Mouse (Mus musculus): ENCODE measurements at regions not wholly inside any gene's neighbourhood (a gene's known extent, or its start where the extent isn't known, plus 50 kb on each side); places are given as distances from the start of the nearest gene placed in this dataset.

DNA sequence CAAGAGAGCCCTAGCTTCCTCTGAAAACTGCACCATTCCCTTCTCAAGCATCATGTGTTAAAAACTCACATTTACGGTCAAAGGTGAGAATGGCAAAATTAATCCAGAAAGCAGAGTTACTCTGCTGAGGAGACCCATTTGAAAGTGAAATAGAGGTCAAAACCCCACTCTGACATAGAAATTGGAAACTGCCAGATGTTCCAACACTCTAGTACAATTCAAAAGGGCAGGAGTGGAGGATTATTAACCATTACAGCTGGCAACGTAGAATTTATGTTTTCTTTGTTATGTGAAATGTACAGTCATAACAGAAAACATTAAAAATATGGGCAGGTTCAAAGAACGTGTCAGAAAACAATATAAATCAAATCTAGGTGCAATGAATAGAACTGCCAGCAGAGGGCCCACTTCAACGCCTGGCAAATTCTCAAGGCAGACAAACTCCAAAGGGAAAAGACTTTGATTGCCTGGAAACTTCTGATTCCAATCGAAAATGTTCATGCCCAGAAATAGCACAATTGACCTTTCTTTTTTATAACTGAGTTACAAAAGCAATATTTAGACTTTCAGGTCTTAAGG lies 54.2 kb upstream of the Rfpl4b start:
- no peaks in the 10 kb centered on the region for H3K9me3 ChIP-seq (ENCODE audit: control insufficient read depth, low read length)
- H3K4me2 ChIP-seq, result no peak overlapping the region
- H3K4me1 ChIP-seq (replicated peaks; ENCODE audit: control insufficient read depth, insufficient read depth, low read length), result no peaks in the 10 kb centered on the region
- no peaks in the 10 kb centered on the region for H3K36me3 ChIP-seq (ENCODE audit: control insufficient read depth, insufficient read depth, low read length)
- no peaks in the 10 kb centered on the region for H3K27me3 ChIP-seq (replicated peaks; ENCODE audit: control insufficient read depth, insufficient read depth, low read length)
- no peak overlapping the region for H3K4me3 ChIP-seq (ENCODE audit: low read depth, low read length)
- WGBS, result 15% methylated on average over 5 of the region's 5 CpGs
- H3K27ac ChIP-seq (ENCODE audit: low read depth, low read length), result no peak overlapping the region
- ATAC-seq (replicated peaks; ENCODE audit: low FRiP score), result no peak
- DNase-seq (ENCODE audit: low spot score), result no peak
- no peak overlapping the region for H3K9ac ChIP-seq (ENCODE audit: low read depth, low read length)

DNA sequence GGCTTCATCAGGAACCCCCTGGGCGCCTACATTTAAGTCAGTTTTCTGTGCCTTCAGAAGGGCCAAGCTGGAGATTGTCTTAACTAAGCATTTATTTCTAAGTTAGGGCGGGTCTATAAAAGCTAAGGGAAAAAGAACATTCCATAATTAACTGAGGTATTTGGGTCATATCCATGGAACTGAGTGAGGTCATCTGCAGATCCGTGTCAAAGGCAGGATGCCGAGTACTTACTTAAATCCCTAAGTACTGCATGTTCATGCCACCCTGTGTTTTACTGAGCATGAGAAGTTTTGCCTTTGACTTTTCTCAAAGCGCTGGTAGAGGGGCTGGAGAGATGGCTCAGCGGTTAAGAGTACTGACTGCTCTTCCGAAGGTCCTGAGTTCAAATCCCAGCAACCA lies 57.7 kb upstream of the Rfpl4b start:
- Histone ChIP-seq H3K4me2 (no peak overlapping the region), H3K9me3 (ENCODE audit: control insufficient read depth, low read length) (no peaks in the 10 kb centered on the region), H3K36me3 (ENCODE audit: control insufficient read depth, insufficient read depth, low read length) (no peaks in the 10 kb centered on the region), H3K9ac (ENCODE audit: low read depth, low read length) (no peak overlapping the region), H3K4me1 (replicated peaks; ENCODE audit: control insufficient read depth, insufficient read depth, low read length) (no peaks in the 10 kb centered on the region), H3K4me3 (ENCODE audit: low read depth, low read length) (no peak overlapping the region), H3K27ac (ENCODE audit: low read depth, low read length) (no peak overlapping the region), H3K27me3 (replicated peaks; ENCODE audit: control insufficient read depth, insufficient read depth, low read length) (no peaks in the 10 kb centered on the region)
- 87% methylated on average over 7 of the region's 7 CpGs for whole genome bisulfite sequencing
- DNase-seq (ENCODE audit: low spot score) (no peak), ATAC-seq (replicated peaks; ENCODE audit: low FRiP score) (no peak)

DNA sequence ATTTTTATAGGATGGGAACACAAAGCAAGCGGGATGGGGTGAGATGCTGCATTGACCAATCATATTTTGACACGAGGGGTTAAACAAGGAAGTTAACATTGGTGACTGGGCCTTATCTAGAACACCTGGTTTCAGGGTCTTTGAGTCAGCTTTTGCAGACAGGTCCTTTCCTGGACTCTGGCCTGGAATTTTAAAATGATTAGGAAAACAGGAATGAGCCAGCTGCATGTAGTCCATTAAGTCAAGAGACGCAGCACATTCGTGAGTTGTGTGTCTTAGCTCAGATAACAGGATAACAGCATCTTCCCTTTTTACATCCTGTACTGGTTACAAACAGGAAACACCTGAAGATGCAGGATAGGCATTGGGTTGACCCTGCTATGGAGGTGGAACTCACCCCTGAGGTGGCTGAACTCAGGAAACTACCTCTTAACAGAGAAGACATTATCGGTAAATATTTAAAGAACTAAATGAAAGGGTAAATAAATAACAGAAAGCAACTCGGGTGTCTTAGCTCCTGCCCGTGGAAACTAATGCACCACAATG lies 59.1 kb upstream of the Rfpl4b start:
- Histone ChIP-seq H3K9ac (ENCODE audit: low read depth, low read length) (no peak overlapping the region), H3K4me2 (no peak overlapping the region), H3K27me3 (replicated peaks; ENCODE audit: control insufficient read depth, insufficient read depth, low read length) (no peaks in the 10 kb centered on the region), H3K9me3 (ENCODE audit: control insufficient read depth, low read length) (no peaks in the 10 kb centered on the region), H3K27ac (ENCODE audit: low read depth, low read length) (no peak overlapping the region), H3K4me1 (replicated peaks; ENCODE audit: control insufficient read depth, insufficient read depth, low read length) (no peaks in the 10 kb centered on the region), H3K36me3 (ENCODE audit: control insufficient read depth, insufficient read depth, low read length) (no peaks in the 10 kb centered on the region), H3K4me3 (ENCODE audit: low read depth, low read length) (no peak overlapping the region)
- no peak for ATAC-seq (replicated peaks; ENCODE audit: low FRiP score)
- 33% methylated on average over 7 of the region's 7 CpGs for WGBS
- DNase-seq (ENCODE audit: low spot score), result no peak

DNA sequence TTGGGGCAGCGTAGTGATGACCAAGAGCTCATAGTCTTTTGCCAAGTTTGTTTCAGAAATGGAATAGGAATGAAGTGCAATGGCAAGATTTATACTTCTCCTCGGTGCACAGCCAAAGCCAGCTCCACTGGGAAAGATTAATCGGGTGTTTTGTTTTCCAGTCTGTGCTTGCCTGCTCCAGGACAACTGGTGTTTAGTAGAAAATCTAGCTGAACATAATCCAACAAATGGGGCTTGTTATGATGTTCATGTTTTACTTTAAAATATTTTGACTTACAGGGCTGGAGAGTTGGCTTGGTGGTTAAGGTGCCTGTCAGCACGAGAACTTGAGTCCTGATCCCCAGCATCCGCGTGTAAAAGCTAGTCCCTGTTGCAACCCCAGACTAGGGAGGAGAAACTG lies 60.6 kb upstream of the Rfpl4b start:
- no peaks in the 10 kb centered on the region for H3K36me3 ChIP-seq (ENCODE audit: control insufficient read depth, insufficient read depth, low read length)
- no peaks in the 10 kb centered on the region for H3K27me3 ChIP-seq (replicated peaks; ENCODE audit: control insufficient read depth, insufficient read depth, low read length)
- WGBS, result 85% methylated on average over 6 of the region's 6 CpGs
- ATAC-seq (replicated peaks; ENCODE audit: low FRiP score) (no peak), DNase-seq (ENCODE audit: low spot score) (no peak)
- H3K4me1 ChIP-seq (replicated peaks; ENCODE audit: control insufficient read depth, insufficient read depth, low read length), result no peaks in the 10 kb centered on the region
- H3K9ac ChIP-seq (ENCODE audit: low read depth, low read length), result no peak overlapping the region
- H3K9me3 ChIP-seq (ENCODE audit: control insufficient read depth, low read length), result no peaks in the 10 kb centered on the region
- no peak overlapping the region for H3K27ac ChIP-seq (ENCODE audit: low read depth, low read length)
- H3K4me2 ChIP-seq, result no peak overlapping the region
- H3K4me3 ChIP-seq (ENCODE audit: low read depth, low read length), result no peak overlapping the region

DNA sequence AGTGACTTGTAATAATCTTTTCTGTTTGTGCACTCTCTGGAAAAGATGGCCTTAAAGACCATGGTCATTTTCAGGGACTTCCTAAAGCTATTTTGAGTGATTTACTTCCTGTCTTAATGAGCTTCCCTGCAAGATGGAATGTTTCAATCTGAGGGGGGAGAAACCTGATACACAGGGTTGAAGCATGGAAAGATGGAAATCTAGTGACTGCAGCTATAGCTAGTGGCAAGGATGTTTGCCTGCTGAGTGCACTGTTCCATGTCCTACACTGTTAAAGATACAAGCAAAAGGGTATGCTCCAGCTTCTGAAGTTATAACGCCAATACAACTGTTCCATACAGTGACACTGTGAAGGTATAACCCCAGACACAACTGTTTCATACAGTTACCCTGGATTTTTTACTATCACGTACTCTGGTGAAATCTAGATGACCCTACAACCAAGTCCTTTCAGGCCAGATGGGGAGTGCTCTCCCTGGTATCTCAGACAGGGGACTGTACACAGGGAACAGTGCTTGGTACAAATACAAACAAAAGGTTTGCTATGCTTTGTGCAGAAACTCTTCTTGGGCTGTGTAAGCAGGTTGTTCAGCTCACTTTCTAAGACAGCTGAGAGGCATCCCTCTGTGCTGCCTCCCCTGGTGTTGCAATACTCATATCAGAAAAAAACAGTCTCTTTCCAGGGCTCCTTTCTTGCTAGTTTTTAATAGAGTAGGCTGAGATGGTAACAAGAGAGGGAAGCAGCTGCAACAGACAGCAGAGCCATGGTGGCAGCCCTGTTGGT lies 62.4 kb upstream of the Rfpl4b start:
- no peak for DNase-seq (ENCODE audit: low spot score)
- H3K4me1 ChIP-seq (replicated peaks; ENCODE audit: control insufficient read depth, insufficient read depth, low read length), result no peaks in the 10 kb centered on the region
- 70% methylated on average over 2 of the region's 2 CpGs for WGBS
- H3K9me3 ChIP-seq (ENCODE audit: control insufficient read depth, low read length), result no peaks in the 10 kb centered on the region
- no peaks in the 10 kb centered on the region for H3K36me3 ChIP-seq (ENCODE audit: control insufficient read depth, insufficient read depth, low read length)
- H3K4me2 ChIP-seq, result no peak overlapping the region
- ATAC-seq (replicated peaks; ENCODE audit: low FRiP score), result no peak
- no peaks in the 10 kb centered on the region for H3K27me3 ChIP-seq (replicated peaks; ENCODE audit: control insufficient read depth, insufficient read depth, low read length)
- no peak overlapping the region for H3K9ac ChIP-seq (ENCODE audit: low read depth, low read length)
- no peak overlapping the region for H3K27ac ChIP-seq (ENCODE audit: low read depth, low read length)
- no peak overlapping the region for H3K4me3 ChIP-seq (ENCODE audit: low read depth, low read length)

DNA sequence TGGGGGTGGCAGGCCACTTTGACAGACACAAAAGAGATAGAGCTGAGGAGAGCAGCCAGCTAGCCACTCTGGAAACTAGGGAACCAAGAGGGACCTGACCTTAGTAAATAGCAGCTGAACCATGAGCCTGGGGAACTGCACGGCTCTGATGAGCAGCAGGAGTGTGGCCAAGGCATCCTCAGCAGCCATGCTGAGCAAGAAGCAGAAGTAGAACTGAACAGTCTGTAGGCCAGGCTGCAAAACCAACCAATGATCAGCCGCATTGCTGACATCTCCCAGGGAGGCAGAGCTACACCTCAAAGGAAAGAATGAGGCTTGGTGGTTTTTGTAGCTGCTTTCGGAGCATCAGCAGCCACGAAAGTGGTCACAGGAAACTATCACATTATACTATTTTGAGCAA lies 63.1 kb upstream of the Rfpl4b start:
- H3K36me3 ChIP-seq (ENCODE audit: control insufficient read depth, insufficient read depth, low read length), result no peaks in the 10 kb centered on the region
- no peak overlapping the region for H3K4me3 ChIP-seq (ENCODE audit: low read depth, low read length)
- H3K4me1 ChIP-seq (replicated peaks; ENCODE audit: control insufficient read depth, insufficient read depth, low read length), result no peaks in the 10 kb centered on the region
- ATAC-seq (replicated peaks; ENCODE audit: low FRiP score) (no peak), DNase-seq (ENCODE audit: low spot score) (no peak)
- WGBS, result 47% methylated on average over 4 of the region's 4 CpGs
- H3K9me3 ChIP-seq (ENCODE audit: control insufficient read depth, low read length), result no peaks in the 10 kb centered on the region
- H3K27me3 ChIP-seq (replicated peaks; ENCODE audit: control insufficient read depth, insufficient read depth, low read length), result no peaks in the 10 kb centered on the region
- no peak overlapping the region for H3K9ac ChIP-seq (ENCODE audit: low read depth, low read length)
- H3K4me2 ChIP-seq, result no peak overlapping the region
- no peak overlapping the region for H3K27ac ChIP-seq (ENCODE audit: low read depth, low read length)

DNA sequence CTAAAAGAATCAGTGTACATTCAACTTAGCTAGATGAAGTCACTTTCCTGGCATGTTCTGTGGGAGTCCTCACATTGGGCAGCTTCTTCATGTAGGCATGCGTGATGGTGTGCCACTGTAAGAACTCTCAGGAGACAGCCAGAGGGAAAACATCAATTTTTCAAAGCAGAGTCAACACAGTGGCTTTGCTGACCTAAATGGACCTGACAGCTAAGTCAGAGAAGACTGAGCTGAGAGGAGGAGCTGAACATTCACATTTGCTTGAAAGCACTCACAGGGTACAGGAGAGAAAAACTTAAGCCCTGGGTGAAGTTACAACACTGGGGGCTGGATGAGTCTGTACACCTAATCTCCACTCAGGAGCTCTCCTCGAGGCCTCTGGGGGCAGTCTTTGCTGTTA lies 64.9 kb upstream of the Rfpl4b start:
- H3K4me3 ChIP-seq (ENCODE audit: low read depth, low read length), result no peak overlapping the region
- H3K9ac ChIP-seq (ENCODE audit: low read depth, low read length), result no peak overlapping the region
- H3K27ac ChIP-seq (ENCODE audit: low read depth, low read length), result no peak overlapping the region
- no peaks in the 10 kb centered on the region for H3K36me3 ChIP-seq (ENCODE audit: control insufficient read depth, insufficient read depth, low read length)
- H3K27me3 ChIP-seq (replicated peaks; ENCODE audit: control insufficient read depth, insufficient read depth, low read length), result no peaks in the 10 kb centered on the region
- H3K9me3 ChIP-seq (ENCODE audit: control insufficient read depth, low read length), result no peaks in the 10 kb centered on the region
- DNase-seq (ENCODE audit: low spot score), result no peak
- H3K4me1 ChIP-seq (replicated peaks; ENCODE audit: control insufficient read depth, insufficient read depth, low read length), result no peaks in the 10 kb centered on the region
- no peak overlapping the region for H3K4me2 ChIP-seq
- 57% methylated on average over 2 of the region's 2 CpGs for WGBS
- no peak for ATAC-seq (replicated peaks; ENCODE audit: low FRiP score)

DNA sequence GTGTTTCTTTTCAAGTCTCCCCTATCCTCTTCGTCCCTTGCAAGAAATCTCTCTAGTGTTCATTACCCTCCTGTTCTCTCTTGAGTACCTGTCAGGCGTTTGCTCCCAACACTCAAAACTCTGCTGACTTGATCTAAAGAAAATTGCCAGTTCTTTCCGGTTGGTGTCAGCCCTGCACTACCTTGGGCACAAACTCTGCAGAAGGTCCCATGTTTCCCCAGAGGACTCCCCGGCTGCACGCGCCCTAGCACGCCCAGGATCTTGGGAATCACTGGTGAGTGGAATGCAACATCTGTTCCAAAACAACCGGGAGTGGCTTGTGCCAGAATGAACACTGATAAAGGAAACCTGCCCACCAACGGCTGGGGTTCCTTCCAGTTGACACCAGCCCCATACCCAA lies 66.3 kb upstream of the Rfpl4b start:
- no peaks in the 10 kb centered on the region for H3K9me3 ChIP-seq (ENCODE audit: control insufficient read depth, low read length)
- no peak for DNase-seq (ENCODE audit: low spot score)
- no peaks in the 10 kb centered on the region for H3K4me1 ChIP-seq (replicated peaks; ENCODE audit: control insufficient read depth, insufficient read depth, low read length)
- H3K27me3 ChIP-seq (replicated peaks; ENCODE audit: control insufficient read depth, insufficient read depth, low read length), result no peaks in the 10 kb centered on the region
- no peak overlapping the region for H3K27ac ChIP-seq (ENCODE audit: low read depth, low read length)
- WGBS, result 82% methylated on average over 9 of the region's 9 CpGs
- ATAC-seq (replicated peaks; ENCODE audit: low FRiP score), result no peak
- no peak overlapping the region for H3K4me3 ChIP-seq (ENCODE audit: low read depth, low read length)
- H3K9ac ChIP-seq (ENCODE audit: low read depth, low read length), result no peak overlapping the region
- no peaks in the 10 kb centered on the region for H3K36me3 ChIP-seq (ENCODE audit: control insufficient read depth, insufficient read depth, low read length)
- H3K4me2 ChIP-seq, result no peak overlapping the region

DNA sequence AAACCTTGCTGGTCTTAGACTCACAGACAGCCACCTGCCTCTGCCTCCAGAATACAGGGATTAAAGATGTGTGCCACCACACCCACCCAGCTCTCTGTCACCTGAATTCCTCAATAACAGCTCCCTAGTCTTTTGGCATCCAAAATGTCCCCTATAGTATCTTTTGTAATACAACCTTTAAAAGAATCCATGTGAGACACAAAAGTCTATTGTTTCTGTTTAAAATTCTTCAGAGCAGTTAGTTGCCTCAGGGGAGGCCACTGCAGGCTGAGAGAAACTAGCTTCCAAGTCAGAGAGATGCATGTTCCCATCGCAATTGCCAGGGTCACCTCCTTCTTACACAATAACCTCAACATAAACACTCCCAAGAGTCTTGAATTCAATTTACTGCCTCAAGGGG lies 70.6 kb upstream of the Lama4 start:
- Histone ChIP-seq H3K27ac (ENCODE audit: low read depth, low read length) (no peak overlapping the region), H3K9me3 (ENCODE audit: control insufficient read depth, low read length) (no peaks in the 10 kb centered on the region), H3K4me1 (replicated peaks; ENCODE audit: control insufficient read depth, insufficient read depth, low read length) (no peaks in the 10 kb centered on the region), H3K4me2 (no peak overlapping the region), H3K27me3 (replicated peaks; ENCODE audit: control insufficient read depth, insufficient read depth, low read length) (no peaks in the 10 kb centered on the region), H3K4me3 (ENCODE audit: low read depth, low read length) (no peak overlapping the region), H3K36me3 (ENCODE audit: control insufficient read depth, insufficient read depth, low read length) (no peaks in the 10 kb centered on the region), H3K9ac (ENCODE audit: low read depth, low read length) (no peak overlapping the region)
- no peak for DNase-seq (ENCODE audit: low spot score)
- 87% methylated on average over 1 of the region's 1 CpGs for WGBS
- ATAC-seq (replicated peaks; ENCODE audit: low FRiP score), result no peak
